Comparison of ENCODE assay signal across 15 mouse cellular contexts in genomic region chr5:151230427-151230826, GRCm38 (mm10).
"Had no signal": no experiment of that assay in that cellular context is flagged by ENCODE, and none has a peak within 500 bp of the region (broad histone marks: within the 10 kb centered on the region; RNA-seq: fewer than 3 reads in every experiment).

No protein-coding gene starts in this region.

- H3K4me3 ChIP-seq: midbrain, embryonic 10.5 days; midbrain, embryonic 12.5 days; neural tube, embryonic 12.5 days; stomach, embryonic 15.5 days had no signal

- H3K36me3 ChIP-seq: midbrain, embryonic 10.5 days; midbrain, embryonic 12.5 days; neural tube, embryonic 12.5 days; stomach, embryonic 15.5 days had no signal

- DNase-seq: lung, adult 18-20 months; lung, embryonic 14.5 days; lung, postnatal 10 days; lung, postnatal 4 days; midbrain, embryonic 14.5 days; right cerebral cortex, postnatal 14 days; thymus, adult 2 months; thymus, postnatal 25 days; thymus, postnatal 4 days had no signal

- H3K9ac ChIP-seq: lung, embryonic 14.5 days; midbrain, embryonic 12.5 days; neural tube, embryonic 12.5 days; stomach, embryonic 15.5 days had no signal

- H3K27ac ChIP-seq: midbrain, embryonic 10.5 days; midbrain, embryonic 12.5 days; neural tube, embryonic 12.5 days; stomach, embryonic 15.5 days; stomach, postnatal 0 days had no signal

- H3K27me3 ChIP-seq: stomach, embryonic 15.5 days had no signal

- H3K9me3 ChIP-seq: midbrain, embryonic 10.5 days; midbrain, embryonic 12.5 days; neural tube, embryonic 12.5 days; stomach, embryonic 15.5 days had no signal

- H3K4me2 ChIP-seq: lung, embryonic 14.5 days; midbrain, embryonic 12.5 days; neural tube, embryonic 12.5 days; stomach, embryonic 15.5 days had no signal

- ATAC-seq: midbrain, embryonic 16.5 days had no signal
